Mouse (Mus musculus): ENCODE measurements at regions not wholly inside any gene's neighbourhood (a gene's known extent, or its start where the extent isn't known, plus 50 kb on each side); places are given as distances from the start of the nearest gene placed in this dataset.

DNA sequence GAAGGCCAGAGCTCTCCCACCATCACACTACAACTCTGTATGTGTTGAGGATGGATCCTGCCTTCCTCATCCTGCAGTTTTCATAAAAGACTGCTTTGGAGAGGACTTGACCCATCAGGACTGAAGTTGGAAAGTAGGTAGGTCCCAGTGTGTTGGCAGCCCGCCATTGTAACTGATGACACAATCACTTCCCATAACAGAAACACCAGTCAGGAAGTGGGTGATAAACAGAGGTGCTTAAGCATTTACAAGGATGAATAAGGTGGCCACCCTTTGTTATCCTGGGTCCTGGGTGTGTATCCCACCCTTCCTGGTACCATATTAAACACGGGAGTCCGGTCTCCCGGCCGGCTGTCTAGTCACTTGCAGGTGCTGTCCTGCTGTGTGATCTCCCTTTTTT is 118.3 kb downstream of the Snx10 start:
- DNase-seq = peak; percentile 51

DNA sequence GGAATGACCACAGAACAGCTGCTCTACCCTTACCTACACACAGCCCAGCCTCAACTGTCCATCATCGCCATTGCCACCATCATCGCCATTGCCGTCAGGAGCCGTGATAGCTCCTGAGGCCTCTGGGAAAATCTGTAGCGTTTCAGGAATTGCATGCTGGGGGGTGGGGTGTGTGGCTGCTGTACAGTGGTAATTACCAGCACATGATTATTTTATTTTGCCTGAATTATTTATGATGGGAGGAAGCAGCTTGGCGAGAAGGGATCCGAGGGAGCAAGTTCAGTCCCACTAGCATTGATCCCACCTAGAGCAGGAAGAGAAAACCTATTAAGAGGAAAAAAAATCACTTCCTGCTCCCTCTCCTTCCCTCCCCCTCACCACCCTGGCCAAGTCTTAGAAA is 125.1 kb downstream of the Snx10 start:
- no peak for DNase-seq

- no peak for DNase-seq
Observed at GRCm38 (mm10) chr6:51653753-51654152, 130.1 kb downstream of the Snx10 start.

DNA sequence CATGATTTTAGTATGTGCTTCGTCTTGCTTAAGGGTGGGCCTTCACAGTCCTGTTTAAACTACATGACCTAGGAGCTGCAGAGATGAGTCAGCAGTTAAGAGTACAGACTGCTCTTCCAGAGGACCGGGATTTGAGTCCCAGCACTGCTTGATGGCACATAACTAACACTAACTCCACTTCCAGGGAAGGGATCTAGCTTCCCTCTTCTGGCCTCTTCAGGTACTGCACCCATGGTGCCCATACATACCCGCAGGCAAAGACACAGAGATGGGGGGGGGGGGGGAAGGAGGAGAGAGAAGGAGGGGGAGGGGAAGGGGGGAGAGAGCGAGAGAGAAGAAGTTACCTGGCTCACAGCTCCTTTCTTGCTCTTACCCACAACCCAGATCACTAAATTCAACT is 131.3 kb downstream of the Snx10 start:
- DNase-seq = no peak

- no peak for DNase-seq
Observed at GRCm38 (mm10) chr6:51656078-51656477, 132.4 kb downstream of the Snx10 start.

DNA sequence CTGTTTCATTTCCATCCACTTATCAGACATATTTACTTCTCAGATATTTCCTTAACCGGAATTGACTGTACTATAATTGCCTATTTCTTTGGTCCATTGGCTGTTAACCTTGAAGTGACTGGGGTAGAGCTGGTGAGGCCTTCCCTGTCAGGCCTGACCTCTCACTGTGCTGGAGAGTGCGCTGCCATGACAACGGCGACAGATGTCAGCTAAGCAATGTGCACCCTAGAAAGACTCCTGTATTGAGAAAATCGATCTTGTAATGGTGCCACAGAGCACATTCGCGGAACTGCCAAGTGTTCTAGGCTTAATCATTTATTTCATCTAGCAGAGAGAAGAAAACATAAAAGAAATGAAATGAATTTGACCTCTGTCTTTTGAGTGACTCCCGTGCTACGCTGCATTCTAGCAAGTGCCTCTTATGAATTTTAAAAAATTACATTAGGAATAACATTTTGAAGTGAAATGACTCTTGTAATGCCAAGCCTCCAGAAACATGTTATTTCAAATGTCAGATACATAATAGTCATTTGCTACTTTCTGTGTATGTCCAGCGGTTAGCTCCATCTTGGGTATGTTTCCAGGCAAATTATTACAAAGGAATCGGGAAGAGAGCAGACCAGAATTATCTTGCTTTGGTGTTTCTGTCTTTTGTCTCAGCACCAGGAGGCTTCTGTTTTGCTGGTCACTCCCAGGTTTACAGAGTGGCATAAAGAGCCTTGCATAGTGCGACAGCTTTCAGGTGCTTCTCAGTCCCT is 133.4 kb downstream of the Snx10 start:
- no peak for DNase-seq

GRCm38 (mm10) chr6:51658360-51658759 is 134.7 kb downstream of the Snx10 start:
- DNase-seq = no peak

DNA sequence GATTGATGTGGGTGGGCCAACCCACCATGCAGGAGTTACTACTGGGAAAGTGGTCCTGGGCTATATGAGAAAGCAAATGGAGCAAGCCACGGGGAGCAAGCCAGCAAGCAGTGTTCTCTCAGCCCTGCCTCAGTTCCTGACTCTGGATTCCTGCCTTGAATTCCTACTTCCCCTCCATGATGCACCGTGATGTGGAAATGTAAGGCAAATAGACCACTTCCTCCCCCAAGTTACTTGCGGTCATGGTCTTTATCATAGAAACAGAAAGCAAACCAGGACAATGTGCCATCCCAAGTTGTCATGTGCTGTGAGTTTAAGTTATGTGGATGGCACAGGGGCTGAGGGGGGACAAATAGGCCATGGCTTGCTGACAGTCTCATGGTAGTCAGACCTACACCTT is 139.5 kb downstream of the Snx10 start:
- DNase-seq = no peak

DNA sequence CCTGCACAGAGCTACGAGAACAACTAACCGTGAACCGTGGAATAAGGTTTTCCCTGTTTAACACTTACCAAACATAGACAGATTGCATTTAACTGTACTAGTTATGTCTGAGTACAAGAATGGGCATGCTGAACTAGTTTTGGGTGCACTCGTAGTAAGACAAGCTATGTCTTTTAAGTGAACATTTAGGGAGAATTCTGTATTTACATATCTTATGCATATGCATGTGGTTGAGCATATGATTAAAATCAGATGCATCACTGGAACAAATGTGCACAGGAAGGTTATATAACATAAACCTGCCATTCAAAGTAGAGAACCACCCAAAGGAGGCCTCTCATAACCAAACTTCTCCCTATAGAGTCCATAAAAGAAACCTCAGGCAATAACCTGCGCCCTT is 140.3 kb downstream of the Snx10 start:
- DNase-seq = no peak

DNA sequence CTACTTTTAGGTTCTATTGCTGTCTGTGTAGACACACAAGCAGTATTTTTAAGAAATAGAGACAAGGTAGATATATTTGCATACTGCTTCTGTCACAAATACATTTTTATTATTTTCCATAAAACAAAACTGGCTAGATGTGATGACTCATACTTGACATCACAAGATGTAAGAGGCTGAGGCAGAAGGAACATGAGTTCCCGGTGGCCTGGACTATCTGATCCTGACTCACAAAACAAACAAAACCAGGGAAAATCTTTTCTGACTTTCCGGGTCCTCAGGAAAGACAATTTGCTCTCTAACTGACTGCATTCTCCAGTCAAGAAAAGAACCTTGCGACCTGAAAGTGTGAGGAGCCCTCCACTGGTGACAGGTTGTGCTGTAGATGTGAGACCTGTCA is 143.3 kb downstream of the Snx10 start:
- DNase-seq = no peak

- no peak for DNase-seq
Observed at GRCm38 (mm10) chr6:51675342-51675945, 151.7 kb downstream of the Snx10 start.

DNA sequence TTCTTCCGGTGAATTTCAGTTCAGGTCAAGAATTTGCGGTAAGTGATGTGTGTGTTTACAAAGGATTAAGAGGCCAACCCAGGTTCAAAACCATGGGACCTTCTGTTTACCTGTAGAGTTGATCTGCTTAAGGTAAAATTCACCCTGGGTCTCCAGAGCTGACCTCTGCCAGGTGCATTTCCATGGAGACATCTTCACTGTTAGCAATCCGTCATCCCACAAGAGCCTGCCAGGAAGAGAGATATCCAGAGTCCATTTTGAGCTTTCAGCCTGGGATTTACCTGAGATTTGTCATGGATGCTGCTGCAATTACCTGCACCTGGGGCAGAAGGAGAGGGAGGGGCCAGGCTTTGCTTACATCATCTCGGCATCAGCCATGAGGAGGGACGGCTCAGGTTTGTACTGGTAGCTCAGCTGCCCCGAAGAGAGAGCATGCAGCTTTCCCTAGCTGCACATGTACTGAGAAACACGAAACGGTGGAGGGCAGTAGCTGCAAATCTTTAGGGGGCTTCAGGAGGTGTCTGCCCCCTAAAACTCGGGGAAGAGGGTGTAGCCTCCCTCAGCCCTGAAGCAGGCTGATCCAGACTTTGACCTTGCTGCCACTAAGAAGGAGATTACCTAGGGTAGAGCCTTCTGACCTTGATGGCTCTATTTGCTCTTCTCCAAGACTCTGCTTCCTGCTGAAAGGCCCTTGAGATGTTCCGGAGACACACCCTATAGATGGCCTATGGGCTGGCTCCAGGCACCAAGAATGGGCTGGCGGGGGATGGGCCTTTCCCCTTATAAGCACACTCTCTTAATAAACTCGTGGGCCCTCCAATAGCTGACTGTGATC is 153.7 kb downstream of the Snx10 start:
- no peak for DNase-seq

- DNase-seq = no peak
Observed at GRCm38 (mm10) chr6:51678743-51679142, 155.0 kb downstream of the Snx10 start.

GRCm38 (mm10) chr6:51680239-51680857 is 156.6 kb downstream of the Snx10 start:
- peak; percentile 23 for DNase-seq

GRCm38 (mm10) chr6:51683131-51683530 is 159.4 kb downstream of the Snx10 start:
- DNase-seq = no peak

GRCm38 (mm10) chr6:51685651-51686287 is 162.1 kb downstream of the Snx10 start:
- no peak for DNase-seq

DNA sequence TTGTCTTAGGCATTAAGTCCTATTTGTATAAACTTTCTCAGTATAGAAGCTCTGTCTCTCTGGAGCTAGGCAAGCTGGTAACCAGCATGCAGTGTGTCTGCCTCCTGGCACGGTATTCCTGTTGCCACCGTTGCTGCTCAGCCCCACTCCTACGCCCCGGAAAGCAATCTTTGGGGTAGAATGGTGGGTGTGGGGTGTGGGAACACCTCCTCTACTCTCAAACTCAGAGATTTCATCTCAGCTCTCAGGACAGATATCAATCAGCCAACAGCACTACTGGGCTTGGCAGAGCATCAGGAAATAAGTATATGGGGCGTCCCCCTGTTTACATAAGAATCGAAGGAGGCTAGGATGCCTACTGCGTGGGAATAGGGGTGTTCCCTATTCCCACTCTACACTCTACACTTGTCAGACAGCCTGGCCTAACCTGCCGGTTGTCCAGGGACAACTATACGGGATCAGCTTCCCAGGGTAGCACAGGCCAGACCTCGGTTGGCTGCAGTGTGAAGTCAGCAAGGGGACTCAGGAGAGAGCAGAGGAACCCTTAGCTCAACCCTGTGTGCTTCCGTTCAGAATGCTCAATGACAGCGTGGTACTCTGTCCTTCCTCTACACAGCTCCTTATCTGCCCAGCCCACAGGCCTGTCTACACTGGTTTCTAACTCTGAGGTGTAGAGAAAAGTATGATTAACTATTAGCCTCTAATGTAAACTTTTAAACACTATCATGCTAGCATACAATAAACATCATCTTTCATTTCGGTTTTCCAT is 167.3 kb downstream of the Snx10 start:
- DNase-seq = no peak

- DNase-seq = no peak
Observed at GRCm38 (mm10) chr6:51693984-51694383, 170.3 kb downstream of the Snx10 start.

- no peak for DNase-seq
Observed at GRCm38 (mm10) chr6:51696396-51696795, 172.7 kb downstream of the Snx10 start.

DNA sequence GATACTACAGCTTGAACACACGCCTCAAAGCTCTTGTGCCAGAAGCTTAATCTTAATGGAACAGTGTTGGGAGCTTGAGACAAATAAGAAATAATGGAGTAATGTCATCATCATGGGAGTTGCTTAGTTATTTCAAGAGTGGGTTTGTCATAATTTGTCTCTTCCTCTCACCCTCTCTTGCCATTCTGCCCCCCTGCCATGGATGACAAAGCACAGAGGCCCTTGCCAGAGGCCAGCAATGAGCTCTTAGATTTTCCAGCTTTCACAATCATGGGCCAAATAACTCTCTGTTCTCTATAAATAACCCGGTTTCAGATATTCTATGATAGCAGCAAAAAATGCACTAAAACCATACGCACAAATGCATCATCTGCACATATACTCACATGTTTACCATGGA is 174.1 kb downstream of the Snx10 start:
- no peak for DNase-seq

DNA sequence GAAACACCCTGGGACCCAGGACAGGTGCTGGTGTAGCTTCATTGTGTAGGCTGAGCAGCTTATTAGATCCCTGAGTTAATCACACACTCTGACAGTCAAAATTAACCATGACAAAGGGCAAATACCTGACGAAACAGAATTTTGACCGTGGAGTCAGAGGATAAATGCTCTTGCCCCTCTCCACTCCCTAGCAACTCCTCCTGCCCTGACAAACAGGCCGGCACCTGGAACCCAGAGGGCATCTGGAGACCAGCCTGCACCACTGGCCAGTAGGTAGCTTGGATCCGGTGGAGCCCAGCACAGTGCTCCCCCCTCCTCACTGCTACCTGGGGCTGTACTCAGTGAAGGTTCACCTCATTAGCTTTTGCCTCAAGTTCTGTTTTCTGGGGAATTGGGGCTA is 174.5 kb downstream of the Snx10 start:
- DNase-seq = no peak

All from kidney, postnatal 10 days (tissue).